Mouse (Mus musculus) limb, embryonic 11.5 days (tissue): ENCODE results near the gene Ndufaf2. TPM values are rescaled to one million over a fixed set of nuclear protein-coding genes. Genes with fewer than 3 reads are reported as not detected.

Experiments used
- ATAC-seq: fragments of 200-750 bp; cut with Nextera tagmentation; 2 replicates; pipeline ENCODE4 v1.8.0; 2017; ENCODE audit warnings: low read depth; ENCODE audit not compliant: insufficient number of reproducible peaks, low FRiP score, low TSS enrichment
- DNase-seq: peaks from one replicate; pipeline ENCODE4 v3.0.0-alpha.2; 2015; ENCODE audit warnings: low spot score
- H3K27ac ChIP-seq: fragments of 300-500 bp; sonication (generic); replicated peaks from 2 replicates; pipeline ENCODE4 v1.5.1; 2014; ENCODE audit warnings: low read depth, mild to moderate bottlenecking, low read length
- H3K27me3 ChIP-seq: fragments of 300-500 bp; sonication (generic); 2 replicates; pipeline ENCODE4 v1.6.1; 2014; ENCODE audit warnings: mild to moderate bottlenecking, low read length, mixed read lengths; ENCODE audit not compliant: control insufficient read depth, insufficient read depth
- H3K36me3 ChIP-seq: fragments of 300-500 bp; sonication (generic); 2 replicates; pipeline ENCODE4 v1.6.1; 2014; ENCODE audit warnings: mild to moderate bottlenecking, low read length, moderate library complexity, mixed read lengths; ENCODE audit not compliant: control insufficient read depth, insufficient read depth
- H3K4me1 ChIP-seq: fragments of 300-500 bp; sonication (generic); 2 replicates; pipeline ENCODE4 v1.6.1; 2014; ENCODE audit warnings: low read length, mixed read lengths; ENCODE audit not compliant: control insufficient read depth, insufficient read depth
- H3K4me2 ChIP-seq: fragments of 300-500 bp; sonication (generic); 2 replicates; pipeline ENCODE4 v1.6.1; 2014; ENCODE audit warnings: low read depth, mild to moderate bottlenecking, moderate library complexity; ENCODE audit not compliant: severe bottlenecking
- H3K4me3 ChIP-seq: fragments of 300-500 bp; sonication (generic); 2 replicates; pipeline ENCODE4 v1.5.1; 2014; ENCODE audit warnings: low read depth, low read length
- H3K9ac ChIP-seq: fragments of 300-500 bp; sonication (generic); 2 replicates; pipeline ENCODE4 v1.6.1; 2014; ENCODE audit warnings: mild to moderate bottlenecking, low read length
- H3K9me3 ChIP-seq: fragments of 300-500 bp; sonication (generic); 2 replicates; pipeline ENCODE4 v1.6.1; 2016; ENCODE audit warnings: low read length; ENCODE audit not compliant: control insufficient read depth
- WGBS: fragments of 180-500 bp; shearing (Covaris S2); extraction: QIAGEN DNeasy Blood & Tissue Kit; methylation state at CpG from one replicate; pipeline ENCODE4 v1.1.7; 2014; 5-methylcytosine and 5-hydroxymethylcytosine counted together
- polyA plus RNA-seq: library from polyadenylated mRNA; unstranded; fragments of >200 nt; fragmentation: Nextera tagmentation; extraction: Ambion mirVana; gene quantifications from 2 replicates; pipeline ENCODE4 v1.2.1, GENCODE M21; 2014

The Ndufaf2 gene
- polyA plus RNA-seq, 1 experiment from 2014 or later, result 102 TPM

DNA sequence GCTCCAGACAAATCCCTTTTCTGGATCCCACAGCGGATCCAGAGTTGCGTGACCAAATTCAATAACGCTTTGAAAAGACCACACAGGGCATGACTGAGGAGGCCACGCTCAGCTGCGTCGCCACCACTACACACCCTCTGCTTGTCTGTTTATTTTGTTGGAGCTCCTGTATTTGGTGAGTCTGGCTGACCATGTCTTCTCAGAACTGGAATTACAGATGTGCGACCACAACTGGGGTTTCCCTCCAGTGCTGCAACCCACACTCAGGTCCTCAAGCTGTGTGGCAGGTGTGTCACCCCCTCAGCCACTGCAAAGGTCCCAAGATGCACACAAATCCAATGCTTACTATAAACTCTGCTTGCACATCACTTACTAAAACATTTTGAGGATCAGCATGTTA is 66.1 kb downstream of the Ndufaf2 start:
- Histone ChIP-seq H3K36me3 (no peaks in the 10 kb centered on the region), H3K4me1 (no peaks in the 10 kb centered on the region), H3K4me3 (no peak overlapping the region), H3K9me3 (no peaks in the 10 kb centered on the region), H3K27ac (no peak overlapping the region), H3K27me3 (no peaks in the 10 kb centered on the region), H3K9ac (no peak overlapping the region), H3K4me2 (no peak overlapping the region)
- 98% methylated on average over 7 of the region's 7 CpGs for whole genome bisulfite sequencing
- DNase-seq, result no peak
- ATAC-seq, result no peak

- Histone ChIP-seq H3K27me3 (no peaks in the 10 kb centered on the region), H3K27ac (no peak overlapping the region), H3K4me1 (no peaks in the 10 kb centered on the region), H3K4me3 (no peak overlapping the region), H3K4me2 (no peak overlapping the region), H3K9me3 (no peaks in the 10 kb centered on the region), H3K9ac (no peak overlapping the region), H3K36me3 (no peaks in the 10 kb centered on the region)
- WGBS, result 68% methylated on average over 4 of the region's 4 CpGs
- ATAC-seq, result no peak
- DNase-seq, result no peak
Measured at GRCm38 (mm10) chr13:108086724-108087123, 71.7 kb downstream of the Ndufaf2 start.

GRCm38 (mm10) chr13:108086036-108086435 is 72.4 kb downstream of the Ndufaf2 start:
- H3K4me1 ChIP-seq, result no peaks in the 10 kb centered on the region
- whole genome bisulfite sequencing, result 83% methylated on average over 5 of the region's 5 CpGs
- no peaks in the 10 kb centered on the region for H3K9me3 ChIP-seq
- no peaks in the 10 kb centered on the region for H3K36me3 ChIP-seq
- no peak overlapping the region for H3K4me2 ChIP-seq
- H3K27me3 ChIP-seq, result no peaks in the 10 kb centered on the region
- DNase-seq (no peak), ATAC-seq (no peak)
- H3K4me3 ChIP-seq, result no peak overlapping the region
- no peak overlapping the region for H3K27ac ChIP-seq
- no peak overlapping the region for H3K9ac ChIP-seq

DNA sequence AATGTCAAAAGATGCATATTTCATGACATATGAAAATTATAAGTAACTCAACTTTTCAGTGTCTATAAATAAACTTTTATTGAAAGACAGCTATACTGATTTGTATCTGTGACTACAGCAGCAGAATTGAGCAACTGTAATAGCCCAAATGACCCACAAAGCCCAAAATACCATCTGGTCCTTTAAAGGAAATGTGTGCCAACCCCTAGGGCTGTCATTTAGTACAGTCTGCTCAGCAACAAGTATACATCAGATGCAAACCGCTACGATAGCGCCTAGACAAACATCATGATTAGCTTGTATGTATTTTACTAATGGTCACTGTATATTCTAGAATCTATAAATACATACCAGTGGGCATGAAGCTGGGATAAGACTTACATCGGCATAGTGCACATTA is 74.3 kb downstream of the Ndufaf2 start:
- H3K4me2 ChIP-seq, result no peak overlapping the region
- no peaks in the 10 kb centered on the region for H3K9me3 ChIP-seq
- H3K27ac ChIP-seq, result no peak overlapping the region
- no peaks in the 10 kb centered on the region for H3K36me3 ChIP-seq
- no peak for DNase-seq
- H3K4me3 ChIP-seq, result no peak overlapping the region
- H3K27me3 ChIP-seq, result no peaks in the 10 kb centered on the region
- no peak for ATAC-seq
- H3K4me1 ChIP-seq, result no peaks in the 10 kb centered on the region
- H3K9ac ChIP-seq, result no peak overlapping the region
- WGBS, result 96% methylated on average over 4 of the region's 4 CpGs

DNA sequence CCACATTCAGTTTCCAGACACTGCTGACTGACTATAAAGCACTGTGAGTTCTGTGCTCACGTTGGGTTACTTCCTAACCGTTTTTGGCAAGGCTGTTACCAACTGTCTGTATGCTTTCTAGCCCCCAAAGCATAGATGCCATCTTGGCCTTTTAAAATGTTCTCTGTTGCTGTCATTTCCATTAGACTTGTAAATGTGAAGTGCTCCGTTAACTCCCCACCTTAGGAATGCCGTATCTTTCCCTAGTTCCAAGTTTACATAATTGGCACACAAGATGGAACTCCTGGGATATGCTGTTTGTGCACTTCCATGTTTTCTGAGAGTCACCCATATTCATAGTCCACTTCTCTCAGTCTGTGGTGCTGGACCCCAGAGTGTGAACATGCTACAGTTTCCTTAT is 80.5 kb downstream of the Ndufaf2 start:
- Histone ChIP-seq H3K27me3 (no peaks in the 10 kb centered on the region), H3K4me2 (no peak overlapping the region), H3K36me3 (no peaks in the 10 kb centered on the region), H3K4me1 (no peaks in the 10 kb centered on the region), H3K9ac (no peak overlapping the region), H3K4me3 (no peak overlapping the region), H3K27ac (no peak overlapping the region), H3K9me3 (no peaks in the 10 kb centered on the region)
- no peak for DNase-seq
- no peak for ATAC-seq
- WGBS, result 91% methylated on average over 4 of the region's 4 CpGs

DNA sequence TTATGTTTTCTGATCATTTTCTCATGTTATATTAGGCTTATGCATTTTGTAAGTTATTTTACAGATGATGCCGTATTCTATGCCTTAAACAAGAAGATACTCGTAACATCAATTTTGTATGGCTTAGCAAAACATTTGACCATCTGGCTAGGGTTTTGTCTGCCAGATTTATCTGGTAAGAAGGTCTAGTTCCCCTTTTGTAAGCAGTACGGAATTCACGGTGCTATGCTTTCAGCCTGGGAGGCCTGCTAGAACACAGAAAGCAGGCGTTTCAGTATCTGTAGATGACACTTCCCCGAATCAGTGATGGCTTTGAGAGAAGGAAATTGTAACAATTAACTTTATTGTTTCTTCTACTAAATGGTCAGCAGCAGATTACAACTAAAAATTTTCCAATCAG is 80.9 kb downstream of the Ndufaf2 start:
- DNase-seq, result no peak
- 88% methylated on average over 6 of the region's 6 CpGs for WGBS
- no peak for ATAC-seq

GRCm38 (mm10) chr13:108070171-108070570 is 88.3 kb downstream of the Ndufaf2 start:
- Histone ChIP-seq H3K9me3 (no peaks in the 10 kb centered on the region), H3K9ac (no peak overlapping the region), H3K4me1 (no peaks in the 10 kb centered on the region), H3K27me3 (no peaks in the 10 kb centered on the region), H3K36me3 (no peaks in the 10 kb centered on the region), H3K4me2 (no peak overlapping the region), H3K27ac (no peak overlapping the region), H3K4me3 (no peak overlapping the region)
- ATAC-seq (no peak), DNase-seq (no peak)
- 96% methylated on average over 10 of the region's 10 CpGs for WGBS

More for the DNA sequence above, 80.9 kb downstream of the Ndufaf2 start:
- no peak overlapping the region for H3K9ac ChIP-seq
- no peaks in the 10 kb centered on the region for H3K4me1 ChIP-seq
- H3K27ac ChIP-seq, result no peak overlapping the region
- H3K4me2 ChIP-seq, result no peak overlapping the region
- no peaks in the 10 kb centered on the region for H3K36me3 ChIP-seq
- H3K4me3 ChIP-seq, result no peak overlapping the region
- H3K27me3 ChIP-seq, result no peaks in the 10 kb centered on the region
- H3K9me3 ChIP-seq, result no peaks in the 10 kb centered on the region

DNA sequence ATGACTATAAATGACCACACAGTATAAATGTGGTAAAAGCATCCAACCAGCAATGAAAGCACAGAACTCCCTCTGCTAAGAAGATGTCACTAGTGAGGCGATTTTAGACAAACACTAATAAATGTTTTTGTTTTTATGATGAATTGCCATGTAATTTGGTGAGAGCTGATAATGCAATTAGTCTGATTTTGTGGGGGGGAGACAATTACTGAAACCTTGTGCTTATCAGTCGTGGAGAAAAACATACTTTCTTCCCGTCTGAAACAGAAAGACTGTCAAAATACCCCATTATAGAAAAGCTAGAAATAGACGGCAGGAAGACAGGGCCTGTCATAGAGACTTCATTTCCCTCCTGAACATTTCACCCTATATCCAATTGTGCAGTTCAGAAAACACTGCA is 89.3 kb downstream of the Ndufaf2 start:
- ATAC-seq (no peak), DNase-seq (no peak)
- H3K27ac ChIP-seq, result no peak overlapping the region
- H3K9me3 ChIP-seq, result no peaks in the 10 kb centered on the region
- no peak overlapping the region for H3K4me2 ChIP-seq
- 90% methylated on average over 4 of the region's 4 CpGs for WGBS
- H3K4me3 ChIP-seq, result no peak overlapping the region
- no peaks in the 10 kb centered on the region for H3K27me3 ChIP-seq
- no peaks in the 10 kb centered on the region for H3K36me3 ChIP-seq
- H3K9ac ChIP-seq, result no peak overlapping the region
- H3K4me1 ChIP-seq, result no peaks in the 10 kb centered on the region

GRCm38 (mm10) chr13:108066021-108066420 is 92.4 kb downstream of the Ndufaf2 start:
- H3K9me3 ChIP-seq, result no peaks in the 10 kb centered on the region
- no peaks in the 10 kb centered on the region for H3K4me1 ChIP-seq
- H3K4me3 ChIP-seq, result no peak overlapping the region
- H3K27me3 ChIP-seq, result no peaks in the 10 kb centered on the region
- no peak overlapping the region for H3K9ac ChIP-seq
- WGBS, result 75% methylated on average over 2 of the region's 2 CpGs
- H3K36me3 ChIP-seq, result no peaks in the 10 kb centered on the region
- no peak overlapping the region for H3K4me2 ChIP-seq
- ATAC-seq (no peak), DNase-seq (no peak)
- no peak overlapping the region for H3K27ac ChIP-seq
